Mouse (Mus musculus): Measurements from ENCODE around the gene Grk1. TPM values are rescaled to one million over a fixed set of nuclear protein-coding genes. Genes with fewer than 3 reads are reported as not detected.

The Grk1 gene
- polyA plus RNA-seq, 1 experiment from 2014 or later, result 0.01 TPM

DNA sequence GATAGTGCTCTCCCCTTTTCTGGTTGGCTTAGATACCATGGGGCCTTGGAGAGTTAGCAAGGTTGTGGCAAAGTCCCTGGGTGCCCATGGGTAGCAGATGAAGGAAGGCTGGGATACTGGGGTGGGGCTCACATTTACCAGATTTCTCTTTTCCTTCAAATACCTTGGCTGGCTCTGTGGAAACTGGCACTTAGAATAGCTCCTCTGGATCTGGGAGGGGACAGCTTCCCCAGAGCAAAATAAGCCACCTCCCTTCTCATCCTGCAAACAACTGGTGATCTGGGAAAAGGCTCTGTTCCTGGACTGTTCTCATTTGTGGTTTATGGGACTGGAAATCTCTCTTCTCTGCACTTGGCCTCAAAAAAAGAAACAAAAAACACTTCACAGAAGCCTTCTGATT, 26.0 kb downstream of the Grk1 start:
- Histone ChIP-seq H3K4me1 (0 out of 2 replicates have a peak, but pooled peaks cover 3% of the 10 kb centered on the region), H3K9me3 (no peaks in the 10 kb centered on the region), H3K4me2 (replicated peaks) (no peak overlapping the region), H3K4me3 (no peak overlapping the region), H3K36me3 (no peaks in the 10 kb centered on the region), H3K27ac (no peak overlapping the region), H3K27me3 (peaks cover 28% of the 10 kb centered on the region), H3K9ac (no peak overlapping the region)
- no peak for ATAC-seq (ENCODE audit: low FRiP score, low read depth)

GRCm38 (mm10) chr8:13433130-13433529, 28.2 kb downstream of the Grk1 start:
- H3K36me3 ChIP-seq, result no peaks in the 10 kb centered on the region
- no peaks in the 10 kb centered on the region for H3K9me3 ChIP-seq
- H3K9ac ChIP-seq, result no peak overlapping the region
- no peak overlapping the region for H3K4me3 ChIP-seq
- peaks cover 50% of the 10 kb centered on the region for H3K27me3 ChIP-seq
- no peak overlapping the region for H3K27ac ChIP-seq
- 82% methylated on average over 5 of the region's 5 CpGs for WGBS
- H3K4me1 ChIP-seq, result 0 out of 2 replicates have a peak, but pooled peaks cover 3% of the 10 kb centered on the region
- ATAC-seq (ENCODE audit: low FRiP score, low read depth), result no peak
- no peak overlapping the region for H3K4me2 ChIP-seq (replicated peaks)

GRCm38 (mm10) chr8:13434889-13435288, 30.0 kb downstream of the Grk1 start, which contains the start of gene Tmem255b:
TSS of gene Tmem255b (plus strand) at chr8:13435189.
- Histone ChIP-seq H3K27me3 (peaks cover 54% of the 10 kb centered on the region), H3K9me3 (no peaks in the 10 kb centered on the region), H3K4me3 (no peak within 1 kb of the TSS), H3K9ac (no peak within 1 kb of the TSS), H3K36me3 (no peaks in the 10 kb centered on the region), H3K4me1 (no peaks in the 10 kb centered on the region), H3K4me2 (replicated peaks) (no peak within 1 kb of the TSS), H3K27ac (no peak within 1 kb of the TSS)
- 18% methylated on average over 10 of the region's 10 CpGs for WGBS
- no peak for ATAC-seq (ENCODE audit: low FRiP score, low read depth)

DNA sequence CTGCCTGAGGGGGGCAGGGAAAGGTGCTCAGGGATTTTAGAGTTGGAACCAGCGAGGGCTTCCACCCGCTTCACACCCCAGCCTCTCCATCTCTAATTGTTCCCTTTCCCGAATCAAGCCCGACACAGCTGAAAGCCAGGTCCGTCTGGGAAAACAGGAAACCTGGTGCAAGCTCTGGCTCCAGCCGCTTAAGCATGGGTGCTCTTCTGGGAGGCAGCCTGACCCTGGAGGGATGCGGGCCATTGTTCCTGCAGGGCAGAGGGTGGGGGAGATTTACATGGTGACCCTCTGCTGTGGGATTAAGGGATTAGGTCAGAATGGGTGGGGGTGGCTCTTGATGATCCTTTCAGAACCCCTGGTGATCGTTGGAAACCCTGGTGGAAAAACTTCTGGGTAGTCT, 31.2 kb downstream of the Grk1 start:
- Histone ChIP-seq H3K27ac (no peak overlapping the region), H3K27me3 (peaks cover 54% of the 10 kb centered on the region), H3K36me3 (no peaks in the 10 kb centered on the region), H3K9me3 (no peaks in the 10 kb centered on the region), H3K9ac (no peak overlapping the region), H3K4me3 (no peak overlapping the region), H3K4me1 (no peaks in the 10 kb centered on the region), H3K4me2 (replicated peaks) (no peak overlapping the region)
- ATAC-seq (ENCODE audit: low FRiP score, low read depth), result no peak
- 13% methylated on average over 8 of the region's 8 CpGs for WGBS

- Histone ChIP-seq H3K4me1 (no peaks in the 10 kb centered on the region), H3K27ac (no peak overlapping the region), H3K27me3 (peaks cover 54% of the 10 kb centered on the region), H3K4me3 (no peak overlapping the region), H3K9ac (no peak overlapping the region), H3K9me3 (no peaks in the 10 kb centered on the region), H3K4me2 (replicated peaks) (no peak overlapping the region), H3K36me3 (no peaks in the 10 kb centered on the region)
- 82% methylated on average over 2 of the region's 2 CpGs for WGBS
- no peak for ATAC-seq (ENCODE audit: low FRiP score, low read depth)
Observed at GRCm38 (mm10) chr8:13437531-13437930, 32.6 kb downstream of the Grk1 start.

DNA sequence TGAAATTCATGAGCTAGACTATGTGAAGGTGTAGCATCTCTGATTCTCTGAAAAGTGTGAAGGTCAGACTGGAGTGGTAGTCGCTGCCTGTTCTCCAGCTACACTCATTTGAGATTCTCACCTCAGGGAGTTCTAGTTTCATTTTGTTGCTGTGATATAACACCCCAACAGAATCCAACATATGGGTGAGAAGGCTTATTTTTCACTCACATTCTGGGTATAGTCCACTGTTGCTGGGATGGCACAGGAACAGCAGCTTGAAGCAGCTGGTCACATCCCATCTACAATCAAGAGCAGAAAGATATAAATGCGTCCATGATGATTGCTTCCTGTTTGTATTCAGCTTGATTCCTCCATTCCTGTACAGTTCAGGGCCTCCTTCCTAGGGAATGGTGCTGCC, 37.3 kb downstream of the Grk1 start:
- Histone ChIP-seq H3K4me3 (no peak overlapping the region), H3K9me3 (no peaks in the 10 kb centered on the region), H3K27ac (no peak overlapping the region), H3K4me2 (replicated peaks) (no peak overlapping the region), H3K4me1 (no peaks in the 10 kb centered on the region), H3K27me3 (peaks cover 13% of the 10 kb centered on the region), H3K36me3 (no peaks in the 10 kb centered on the region), H3K9ac (no peak overlapping the region)
- no peak for ATAC-seq (ENCODE audit: low FRiP score, low read depth)
- WGBS, result 90% methylated on average over 2 of the region's 2 CpGs

GRCm38 (mm10) chr8:13446456-13446855, 41.6 kb downstream of the Grk1 start:
- no peak overlapping the region for H3K4me3 ChIP-seq
- H3K27ac ChIP-seq, result no peak overlapping the region

DNA sequence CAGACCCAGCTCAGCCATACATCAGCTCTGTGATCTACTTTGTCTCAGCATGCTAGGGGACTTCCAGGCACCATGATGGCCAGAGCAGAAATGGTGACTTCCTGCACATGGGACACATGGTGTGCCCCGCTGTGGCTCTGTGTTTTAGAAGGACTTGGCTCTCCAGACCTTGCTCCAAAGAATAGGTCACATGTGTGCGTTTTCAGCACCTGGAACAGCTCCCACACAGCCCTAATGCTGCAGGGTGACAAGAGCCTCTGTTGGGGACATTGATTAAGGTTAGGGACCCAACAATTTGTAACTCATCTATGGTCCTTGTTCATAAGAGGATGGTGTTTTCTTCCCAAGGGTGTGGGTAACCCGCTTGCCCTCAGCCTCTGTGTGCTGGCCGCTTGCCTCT, 43.3 kb downstream of the Grk1 start:
- no peak overlapping the region for H3K4me3 ChIP-seq
- H3K27ac ChIP-seq, result no peak overlapping the region
- no peak for ATAC-seq (ENCODE audit: low FRiP score, low read depth)
- H3K36me3 ChIP-seq, result no peaks in the 10 kb centered on the region
- WGBS, result 61% methylated on average over 4 of the region's 4 CpGs
- no peaks in the 10 kb centered on the region for H3K27me3 ChIP-seq
- H3K9ac ChIP-seq, result no peak overlapping the region
- H3K4me2 ChIP-seq (replicated peaks), result no peak overlapping the region
- no peaks in the 10 kb centered on the region for H3K4me1 ChIP-seq
- no peaks in the 10 kb centered on the region for H3K9me3 ChIP-seq

More at GRCm38 (mm10) chr8:13446456-13446855, 41.6 kb downstream of the Grk1 start:
- no peak overlapping the region for H3K4me2 ChIP-seq (replicated peaks)
- no peaks in the 10 kb centered on the region for H3K36me3 ChIP-seq
- no peaks in the 10 kb centered on the region for H3K27me3 ChIP-seq
- H3K9ac ChIP-seq, result no peak overlapping the region
- ATAC-seq (ENCODE audit: low FRiP score, low read depth), result no peak
- H3K9me3 ChIP-seq, result no peaks in the 10 kb centered on the region
- 85% methylated on average over 6 of the region's 6 CpGs for WGBS
- H3K4me1 ChIP-seq, result no peaks in the 10 kb centered on the region

- WGBS, result 74% methylated on average over 6 of the region's 6 CpGs
- no peaks in the 10 kb centered on the region for H3K36me3 ChIP-seq
- no peaks in the 10 kb centered on the region for H3K27me3 ChIP-seq
- H3K27ac ChIP-seq, result no peak overlapping the region
- no peak for ATAC-seq (ENCODE audit: low FRiP score, low read depth)
- no peaks in the 10 kb centered on the region for H3K4me1 ChIP-seq
- H3K4me3 ChIP-seq, result no peak overlapping the region
- H3K4me2 ChIP-seq (replicated peaks), result no peak overlapping the region
- H3K9ac ChIP-seq, result no peak overlapping the region
- H3K9me3 ChIP-seq, result no peaks in the 10 kb centered on the region
Observed at GRCm38 (mm10) chr8:13451747-13452277, 46.9 kb downstream of the Grk1 start.

- no peaks in the 10 kb centered on the region for H3K4me1 ChIP-seq
- ATAC-seq (ENCODE audit: low FRiP score, low read depth), result no peak
- no peaks in the 10 kb centered on the region for H3K9me3 ChIP-seq
- no peaks in the 10 kb centered on the region for H3K27me3 ChIP-seq
- no peak overlapping the region for H3K4me3 ChIP-seq
- H3K36me3 ChIP-seq, result no peaks in the 10 kb centered on the region
- no peak overlapping the region for H3K9ac ChIP-seq
- H3K27ac ChIP-seq, result no peak overlapping the region
- no peak overlapping the region for H3K4me2 ChIP-seq (replicated peaks)
- WGBS, result 72% methylated on average over 8 of the region's 8 CpGs
Observed at GRCm38 (mm10) chr8:13454341-13455113, 49.6 kb downstream of the Grk1 start.

- no peaks in the 10 kb centered on the region for H3K4me1 ChIP-seq
- no peak overlapping the region for H3K4me2 ChIP-seq (replicated peaks)
- ATAC-seq (ENCODE audit: low FRiP score, low read depth), result peak; percentile 82; the same call in 1 of the 2 replicates
- no peaks in the 10 kb centered on the region for H3K27me3 ChIP-seq
- 38% methylated on average over 2 of the region's 2 CpGs for WGBS
- no peaks in the 10 kb centered on the region for H3K9me3 ChIP-seq
- H3K27ac ChIP-seq, result no peak overlapping the region
- no peaks in the 10 kb centered on the region for H3K36me3 ChIP-seq
- no peak overlapping the region for H3K4me3 ChIP-seq
- no peak overlapping the region for H3K9ac ChIP-seq
Observed at GRCm38 (mm10) chr8:13455295-13455694, 50.4 kb downstream of the Grk1 start.

DNA sequence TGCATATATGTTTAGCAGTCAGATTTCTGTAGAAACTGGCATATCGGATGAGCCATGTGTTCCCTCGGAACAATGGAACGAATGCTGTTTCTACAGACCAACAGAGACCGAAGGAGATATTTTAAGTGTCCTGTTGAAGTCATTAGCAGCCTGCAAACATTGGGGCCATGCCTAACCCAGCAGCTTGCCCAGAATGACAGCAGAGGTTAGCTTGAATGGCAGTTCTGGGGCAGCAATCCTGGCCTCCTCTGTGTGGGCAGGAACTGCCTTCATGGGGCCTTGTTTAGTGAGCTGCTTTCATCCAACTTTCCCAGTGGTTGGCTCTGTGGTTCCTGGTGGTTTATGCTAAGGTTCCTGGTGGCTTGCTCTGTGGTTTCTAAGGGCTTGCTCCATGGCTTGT, 54.5 kb downstream of the Grk1 start:
- 91% methylated on average over 4 of the region's 4 CpGs for WGBS
- no peak overlapping the region for H3K4me3 ChIP-seq
- no peaks in the 10 kb centered on the region for H3K9me3 ChIP-seq
- no peak overlapping the region for H3K4me2 ChIP-seq (replicated peaks)
- H3K9ac ChIP-seq, result no peak overlapping the region
- H3K27me3 ChIP-seq, result no peaks in the 10 kb centered on the region
- H3K27ac ChIP-seq, result no peak overlapping the region
- H3K4me1 ChIP-seq, result no peaks in the 10 kb centered on the region
- H3K36me3 ChIP-seq, result no peaks in the 10 kb centered on the region
- ATAC-seq (ENCODE audit: low FRiP score, low read depth), result no peak
